In genomic region chr4:63389887-63390528, GRCm38 (mm10) we compare ENCODE assay signal across 12 mouse cellular contexts. TPM values are rescaled to one million over a fixed set of nuclear protein-coding genes. Genes with fewer than 3 reads are reported as not detected.
A peak's percentile ranks its signal among the peaks of the same experiment; 100 is the strongest.
DNase-seq lines count a peak whose midpoint lies in the region; ATAC-seq and TF ChIP-seq lines count a peak whose summit lies in the region.
"Had no signal": no experiment of that assay in that cellular context is flagged by ENCODE, and none has a peak within 500 bp of the region (broad histone marks: within the 10 kb centered on the region; RNA-seq: fewer than 3 reads in every experiment).

No protein-coding gene starts in this region.

- no peaks in the 10 kb centered on the region for H3K27me3 ChIP-seq in forebrain, embryonic 12.5 days
- H3K27me3 ChIP-seq in liver, embryonic 12.5 days (replicated peaks), result no peaks in the 10 kb centered on the region
- H3K27me3 ChIP-seq in midbrain, embryonic 16.5 days (ENCODE audit: control insufficient read depth, insufficient read depth, low read depth, low read length), result no peaks in the 10 kb centered on the region
- H3K27me3 ChIP-seq: heart, embryonic 13.5 days had no signal

- WGBS in forebrain, embryonic 12.5 days, result 30% methylated on average over 11 of the region's 11 CpGs
- WGBS in liver, embryonic 12.5 days (ENCODE audit: insufficient replicate concordance), result 61% methylated on average over 11 of the region's 11 CpGs
- WGBS in midbrain, embryonic 16.5 days, result 35% methylated on average over 11 of the region's 11 CpGs

- no peaks in the 10 kb centered on the region for H3K9me3 ChIP-seq in forebrain, embryonic 12.5 days
- H3K9me3 ChIP-seq in liver, embryonic 12.5 days (replicated peaks), result no peaks in the 10 kb centered on the region
- H3K9me3 ChIP-seq in midbrain, embryonic 16.5 days (replicated peaks; ENCODE audit: control insufficient read depth, low read length, poor library complexity, severe bottlenecking), result no peaks in the 10 kb centered on the region
- H3K9me3 ChIP-seq: heart, embryonic 13.5 days had no signal

- H3K36me3 ChIP-seq in forebrain, embryonic 12.5 days (replicated peaks), result peaks cover 53% of the 10 kb centered on the region
- H3K36me3 ChIP-seq in liver, embryonic 12.5 days, result peaks cover 46% of the 10 kb centered on the region
- peaks cover 2% of the 10 kb centered on the region; the same call in 1 of the 2 replicates for H3K36me3 ChIP-seq in midbrain, embryonic 16.5 days (ENCODE audit: control insufficient read depth, insufficient read depth, low read length)

- TF ChIP-seq CTCF in layer of hippocampus, adult 2 months (conservative IDR thresholded peaks at IDR 0.05), result no peak

- peak overlapping the region; percentile 31 for H3K4me2 ChIP-seq in forebrain, embryonic 12.5 days
- H3K4me2 ChIP-seq in liver, embryonic 12.5 days, result no peak overlapping the region
- H3K4me2 ChIP-seq in midbrain, embryonic 16.5 days (ENCODE audit: low read length), result no peak overlapping the region
- H3K4me2 ChIP-seq: heart, embryonic 13.5 days had no signal

- peaks cover 47% of the 10 kb centered on the region for H3K4me1 ChIP-seq in forebrain, embryonic 12.5 days
- peaks cover 47% of the 10 kb centered on the region for H3K4me1 ChIP-seq in liver, embryonic 12.5 days
- peaks cover 6% of the 10 kb centered on the region; the same call in 1 of the 2 replicates for H3K4me1 ChIP-seq in midbrain, embryonic 16.5 days (ENCODE audit: control insufficient read depth, insufficient read depth, low read length)

- no peak overlapping the region for H3K27ac ChIP-seq in layer of hippocampus, adult 2 months
- H3K27ac ChIP-seq in forebrain, embryonic 12.5 days, result peak overlapping the region; percentile 91
- H3K27ac ChIP-seq in liver, embryonic 12.5 days, result no peak overlapping the region
- peak overlapping the region; percentile 58 for H3K27ac ChIP-seq in midbrain, embryonic 16.5 days (ENCODE audit: low read length)
- H3K27ac ChIP-seq: heart, embryonic 13.5 days had no signal

- peak; percentile 63 for DNase-seq in layer of hippocampus, adult 9-11 months
- DNase-seq in layer of hippocampus, adult 2 months (ENCODE audit: low spot score in 2 of 2), result no peak
- no peak for DNase-seq in MN1 (ENCODE audit: low spot score)
- DNase-seq in cerebellum, adult 18-20 months, result no peak
- DNase-seq in embryo, embryonic 9.5 days (ENCODE audit: extremely low spot score), result no peak
- DNase-seq: kidney, adult 2 months had no signal

- H3K9ac ChIP-seq in forebrain, embryonic 12.5 days, result no peak overlapping the region
- H3K9ac ChIP-seq in liver, embryonic 12.5 days, result no peak overlapping the region
- no peak overlapping the region for H3K9ac ChIP-seq in midbrain, embryonic 16.5 days (ENCODE audit: low read depth, low read length)
- H3K9ac ChIP-seq: heart, embryonic 13.5 days had no signal

- peak; percentile 79 for ATAC-seq in forebrain, embryonic 12.5 days (ENCODE audit: low FRiP score)
- ATAC-seq in liver, embryonic 12.5 days, result peak; percentile 61
- ATAC-seq in midbrain, embryonic 16.5 days, result peak; percentile 61

- no peak overlapping the region for H3K4me3 ChIP-seq in layer of hippocampus, adult 2 months
- no peak overlapping the region for H3K4me3 ChIP-seq in forebrain, embryonic 12.5 days (replicated peaks)
- H3K4me3 ChIP-seq in liver, embryonic 12.5 days, result no peak overlapping the region
- no peak overlapping the region for H3K4me3 ChIP-seq in midbrain, embryonic 16.5 days (ENCODE audit: low read depth, low read length)
- H3K4me3 ChIP-seq: heart, embryonic 13.5 days had no signal

RNA-seq across cellular contexts. Expression of gene Akna, which starts 13.1 kb away (rescaled TPM):
- 1 to 10 TPM; 3.5 to 3.8 TPM for total RNA-seq in layer of hippocampus, adult 2 months (2021)
- 24.6 and 29.3 TPM in 2 replicates for polyA plus RNA-seq in forebrain, embryonic 12.5 days (2016; fragmentation: Nextera tagmentation; extraction: Ambion mirVana)
- 5.4 and 5.7 TPM in 2 replicates for polyA plus RNA-seq in liver, embryonic 12.5 days (2016; fragmentation: Nextera tagmentation; extraction: Ambion mirVana)
- 5.3 and 6.0 TPM in 2 replicates for polyA plus RNA-seq in midbrain, embryonic 16.5 days (2015; fragmentation: Nextera tagmentation; extraction: Ambion mirVana)

RNA-seq across cellular contexts. Expression of gene Orm2, which starts 27.8 kb away (rescaled TPM):
- total RNA-seq in layer of hippocampus, adult 2 months (2021), result not detected
- not detected in 2 replicates for polyA plus RNA-seq in forebrain, embryonic 12.5 days (2016; fragmentation: Nextera tagmentation; extraction: Ambion mirVana)
- polyA plus RNA-seq in liver, embryonic 12.5 days (2016; fragmentation: Nextera tagmentation; extraction: Ambion mirVana), result not detected in 2 replicates
- polyA plus RNA-seq in midbrain, embryonic 16.5 days (2015; fragmentation: Nextera tagmentation; extraction: Ambion mirVana), result not detected in 2 replicates
- total RNA-seq: left cerebral cortex, postnatal 25 days had no signal
- polyA plus RNA-seq: C2C12; heart, embryonic 13.5 days; kidney, adult 2 months had no signal

RNA-seq across cellular contexts. Expression of gene Orm3, which starts 34.0 kb away (rescaled TPM):
- total RNA-seq in layer of hippocampus, adult 2 months (2021), result not detected
- not detected in 2 replicates for polyA plus RNA-seq in forebrain, embryonic 12.5 days (2016; fragmentation: Nextera tagmentation; extraction: Ambion mirVana)
- polyA plus RNA-seq in liver, embryonic 12.5 days (2016; fragmentation: Nextera tagmentation; extraction: Ambion mirVana), result not detected in 2 replicates
- not detected in 2 replicates for polyA plus RNA-seq in midbrain, embryonic 16.5 days (2015; fragmentation: Nextera tagmentation; extraction: Ambion mirVana)
- total RNA-seq: left cerebral cortex, postnatal 25 days had no signal
- polyA plus RNA-seq: C2C12; heart, embryonic 13.5 days had no signal

RNA-seq across cellular contexts. Expression of gene Orm1, which starts 45.6 kb away (rescaled TPM):
- not detected for total RNA-seq in layer of hippocampus, adult 2 months (2021)
- polyA plus RNA-seq in forebrain, embryonic 12.5 days (2016; fragmentation: Nextera tagmentation; extraction: Ambion mirVana), result not detected in 2 replicates
- polyA plus RNA-seq in liver, embryonic 12.5 days (2016; fragmentation: Nextera tagmentation; extraction: Ambion mirVana), result not detected in 2 replicates
- polyA plus RNA-seq in midbrain, embryonic 16.5 days (2015; fragmentation: Nextera tagmentation; extraction: Ambion mirVana), result not detected in 2 replicates
- total RNA-seq: left cerebral cortex, postnatal 25 days had no signal
- polyA plus RNA-seq: heart, embryonic 13.5 days had no signal

Comparison
In these comparisons a context has a peak if more than half of its experiments do, and no peak if none do; other contexts are left out.
1. H3K27ac ChIP-seq: peak in forebrain, embryonic 12.5 days (single experiment) and midbrain, embryonic 16.5 days (single experiment); none in layer of hippocampus, adult 2 months (single experiment) and liver, embryonic 12.5 days (single experiment).
2. Peak in every context shown above with its lines, with median percentiles within 50 percentile points of each other: ATAC-seq.